Mouse (Mus musculus) stomach, postnatal 0 days (tissue): ENCODE data around the gene Irx4. TPM values are rescaled to one million over a fixed set of nuclear protein-coding genes. Genes with fewer than 3 reads are reported as not detected.
A peak's percentile ranks its signal among the peaks of the same experiment; 100 is the strongest.

Experiments used
- ATAC-seq: fragments of 200-750 bp; cut with Nextera tagmentation; 2 replicates; pipeline ENCODE4 v1.8.0; 2017; ENCODE audit not compliant: low FRiP score, low TSS enrichment
- DNase-seq: peaks from one replicate; pipeline ENCODE4 v3.0.0-alpha.2; 2016; ENCODE audit warnings: low spot score
- H3K27ac ChIP-seq: fragments of 300-500 bp; sonication (generic); replicated peaks from 2 replicates; pipeline ENCODE4 v1.5.1; 2014; ENCODE audit warnings: mild to moderate bottlenecking, control low read depth
- H3K27me3 ChIP-seq: fragments of 300-500 bp; sonication (generic); 2 replicates; pipeline ENCODE4 v1.6.1; 2014; ENCODE audit warnings: low read length; ENCODE audit not compliant: control insufficient read depth, insufficient read depth
- H3K36me3 ChIP-seq: fragments of 300-500 bp; sonication (generic); 2 replicates; pipeline ENCODE4 v1.6.1; 2014; ENCODE audit warnings: low read length, mixed read lengths; ENCODE audit not compliant: control insufficient read depth, insufficient read depth
- H3K4me1 ChIP-seq: fragments of 300-500 bp; sonication (generic); replicated peaks from 2 replicates; pipeline ENCODE4 v1.6.1; 2014; ENCODE audit warnings: antibody characterized with exemption; ENCODE audit not compliant: control insufficient read depth, insufficient read depth
- H3K4me2 ChIP-seq: fragments of 300-500 bp; sonication (generic); replicated peaks from 2 replicates; pipeline ENCODE4 v1.6.1; 2014; ENCODE audit warnings: low read depth, mild to moderate bottlenecking, control low read depth, moderate library complexity
- H3K4me3 ChIP-seq: fragments of 300-500 bp; sonication (generic); 2 replicates; pipeline ENCODE4 v1.5.1; 2014; ENCODE audit warnings: low read depth, low read length, control low read depth
- H3K9ac ChIP-seq: fragments of 300-500 bp; sonication (generic); 2 replicates; pipeline ENCODE4 v1.6.1; 2014; ENCODE audit warnings: mild to moderate bottlenecking, low read length, control low read depth, mixed read lengths
- H3K9me3 ChIP-seq: fragments of 300-500 bp; sonication (generic); 2 replicates; pipeline ENCODE4 v1.6.1; 2016; ENCODE audit warnings: low read length; ENCODE audit not compliant: control insufficient read depth
- CTCF ChIP-seq: IDR thresholded peaks from 2 replicates; pipeline ENCODE4 v1.5.1; 2016; ENCODE audit warnings: antibody characterized with exemption, low read depth, mild to moderate bottlenecking, moderate library complexity
- EP300 ChIP-seq: optimal IDR thresholded peaks from 2 replicates; pipeline ENCODE3; 2016; ENCODE audit warnings: antibody characterized with exemption
- WGBS: fragments of 180-500 bp; shearing (Covaris S2); extraction: QIAGEN DNeasy Blood & Tissue Kit; methylation state at CpG from one replicate; pipeline ENCODE4 v1.1.7; 2014; 5-methylcytosine and 5-hydroxymethylcytosine counted together
- polyA plus RNA-seq: library from polyadenylated mRNA; unstranded; fragments of >200 nt; fragmentation: Nextera tagmentation; extraction: Ambion mirVana; gene quantifications from 2 replicates; pipeline ENCODE4 v1.2.1, GENCODE M21; 2015

Irx4 gene
- polyA plus RNA-seq, 1 experiment from 2014 or later: not detected

DNA sequence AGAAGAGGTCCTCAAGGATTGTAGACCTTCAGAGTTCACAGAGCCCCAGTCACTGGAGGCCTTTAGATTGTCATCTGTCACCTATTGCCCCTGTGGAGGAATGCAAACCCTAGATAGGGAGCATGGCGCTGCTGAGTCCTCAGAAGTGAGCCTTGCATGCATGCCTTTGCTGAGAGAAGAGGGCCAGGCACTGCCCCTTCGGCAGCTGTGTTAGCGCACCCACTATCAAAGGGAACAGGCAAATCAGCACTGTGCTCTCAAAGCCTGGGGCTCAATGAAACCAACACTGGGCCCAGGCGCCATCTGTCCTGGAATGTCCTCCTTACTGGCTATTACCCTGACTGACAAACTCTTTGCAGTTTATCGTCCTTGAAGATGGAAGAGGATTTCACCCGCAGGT, 44.5 kb downstream of the Irx4 start:
- no peak for ATAC-seq
- 54% methylated on average over 6 of the region's 6 CpGs for WGBS
- Histone ChIP-seq H3K9me3 (no peaks in the 10 kb centered on the region), H3K4me1 (no peaks in the 10 kb centered on the region), H3K4me2 (no peak overlapping the region), H3K9ac (no peak overlapping the region), H3K4me3 (no peak overlapping the region), H3K27ac (no peak overlapping the region), H3K36me3 (no peaks in the 10 kb centered on the region), H3K27me3 (no peaks in the 10 kb centered on the region)
- no peak for DNase-seq
- TF ChIP-seq CTCF (no peak), EP300 (no peak)

DNA sequence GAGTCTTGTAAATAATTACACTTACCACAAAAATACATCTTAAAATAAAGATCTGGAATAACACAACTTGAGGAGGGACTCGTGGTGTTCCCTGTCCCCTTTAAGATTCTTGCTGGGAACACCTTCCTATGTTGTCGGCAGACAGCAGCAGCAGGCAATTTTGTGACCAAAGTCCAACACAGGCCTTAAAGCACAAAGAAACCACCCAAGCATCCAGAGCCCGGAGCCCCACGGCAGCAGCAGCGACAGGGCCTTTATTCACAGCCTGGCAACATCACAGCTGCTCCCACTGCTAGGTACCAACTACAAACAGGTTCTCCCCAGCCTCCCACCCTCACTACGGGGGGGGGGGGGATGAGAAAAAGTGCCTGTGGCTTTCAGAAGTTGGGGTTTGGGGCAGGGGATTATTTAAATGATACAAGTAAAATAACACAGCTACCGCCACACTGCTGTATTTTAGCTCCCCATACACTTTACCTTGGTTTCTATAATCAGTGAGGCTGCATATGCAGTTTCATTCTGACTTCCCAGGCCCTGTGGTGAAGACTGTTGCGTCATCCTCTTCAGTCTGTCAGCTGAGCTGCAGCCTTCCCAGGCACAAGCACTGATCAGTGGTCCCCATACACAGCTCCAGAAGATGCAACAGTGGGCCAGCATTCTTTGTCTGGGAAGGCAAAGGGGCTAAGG, 45.3 kb downstream of the Irx4 start:
- Histone ChIP-seq H3K27ac (no peak overlapping the region), H3K4me2 (no peak overlapping the region)
- ATAC-seq: no peak

DNA sequence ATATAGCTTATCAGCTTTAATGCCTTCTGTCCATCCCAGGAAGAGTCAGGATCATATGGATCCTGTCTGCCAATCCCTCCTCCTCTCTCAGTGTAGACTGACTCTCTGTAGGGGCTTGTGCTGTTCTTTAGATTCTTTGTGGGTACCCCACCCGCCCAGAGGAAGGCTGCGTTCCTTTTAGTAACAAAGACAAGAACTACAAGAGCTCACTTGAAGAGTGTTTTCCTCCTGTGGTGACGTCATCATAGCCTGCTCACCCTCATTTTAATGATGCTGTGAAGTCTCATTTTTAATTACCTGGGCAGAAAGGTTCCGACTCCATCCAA, 45.8 kb downstream of the Irx4 start:
- ATAC-seq (no peak), DNase-seq (no peak)
- Histone ChIP-seq H3K4me1 (no peaks in the 10 kb centered on the region), H3K4me2 (no peak overlapping the region), H3K27ac (no peak overlapping the region), H3K9ac (no peak overlapping the region), H3K4me3 (no peak overlapping the region), H3K36me3 (no peaks in the 10 kb centered on the region), H3K27me3 (no peaks in the 10 kb centered on the region), H3K9me3 (no peaks in the 10 kb centered on the region)
- TF ChIP-seq CTCF (no peak), EP300 (no peak)
- WGBS: 65% methylated on average over 4 of the region's 4 CpGs

More for the DNA sequence above, 45.3 kb downstream of the Irx4 start:
- TF ChIP-seq EP300: no peak
- TF ChIP-seq CTCF: no peak
- no peak overlapping the region for H3K9ac ChIP-seq
- H3K36me3 ChIP-seq: no peaks in the 10 kb centered on the region
- H3K9me3 ChIP-seq: no peaks in the 10 kb centered on the region
- H3K4me3 ChIP-seq: no peak overlapping the region
- H3K27me3 ChIP-seq: no peaks in the 10 kb centered on the region
- H3K4me1 ChIP-seq: no peaks in the 10 kb centered on the region
- 65% methylated on average over 8 of the region's 8 CpGs for WGBS
- DNase-seq: peak; percentile 23

DNA sequence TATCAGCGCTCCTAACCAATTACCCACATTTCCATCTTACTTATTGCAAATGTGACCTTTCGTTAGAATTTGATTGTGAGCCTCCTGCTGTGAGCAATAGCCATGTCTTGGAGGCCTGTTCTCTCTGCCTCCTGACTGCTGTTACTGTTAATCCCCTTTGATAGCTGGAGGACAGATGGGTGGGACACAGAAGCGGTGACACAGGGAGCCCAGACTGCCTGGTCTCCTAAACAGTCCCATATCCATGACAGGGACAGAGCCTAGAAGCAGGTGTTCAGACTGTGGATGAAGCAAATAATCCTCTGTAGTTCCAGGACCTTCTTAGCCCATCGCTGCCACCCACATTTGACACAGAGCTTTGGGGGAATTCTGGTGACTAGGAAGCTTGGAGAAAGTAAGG, 46.2 kb downstream of the Irx4 start:
- 75% methylated on average over 4 of the region's 4 CpGs for WGBS
- DNase-seq: no peak
- Histone ChIP-seq H3K27me3 (no peaks in the 10 kb centered on the region), H3K36me3 (no peaks in the 10 kb centered on the region), H3K4me1 (no peaks in the 10 kb centered on the region), H3K9ac (no peak overlapping the region), H3K9me3 (no peaks in the 10 kb centered on the region), H3K27ac (no peak overlapping the region), H3K4me2 (no peak overlapping the region), H3K4me3 (no peak overlapping the region)
- no peak for ATAC-seq
- TF ChIP-seq EP300: no peak
- no peak for TF ChIP-seq CTCF

DNA sequence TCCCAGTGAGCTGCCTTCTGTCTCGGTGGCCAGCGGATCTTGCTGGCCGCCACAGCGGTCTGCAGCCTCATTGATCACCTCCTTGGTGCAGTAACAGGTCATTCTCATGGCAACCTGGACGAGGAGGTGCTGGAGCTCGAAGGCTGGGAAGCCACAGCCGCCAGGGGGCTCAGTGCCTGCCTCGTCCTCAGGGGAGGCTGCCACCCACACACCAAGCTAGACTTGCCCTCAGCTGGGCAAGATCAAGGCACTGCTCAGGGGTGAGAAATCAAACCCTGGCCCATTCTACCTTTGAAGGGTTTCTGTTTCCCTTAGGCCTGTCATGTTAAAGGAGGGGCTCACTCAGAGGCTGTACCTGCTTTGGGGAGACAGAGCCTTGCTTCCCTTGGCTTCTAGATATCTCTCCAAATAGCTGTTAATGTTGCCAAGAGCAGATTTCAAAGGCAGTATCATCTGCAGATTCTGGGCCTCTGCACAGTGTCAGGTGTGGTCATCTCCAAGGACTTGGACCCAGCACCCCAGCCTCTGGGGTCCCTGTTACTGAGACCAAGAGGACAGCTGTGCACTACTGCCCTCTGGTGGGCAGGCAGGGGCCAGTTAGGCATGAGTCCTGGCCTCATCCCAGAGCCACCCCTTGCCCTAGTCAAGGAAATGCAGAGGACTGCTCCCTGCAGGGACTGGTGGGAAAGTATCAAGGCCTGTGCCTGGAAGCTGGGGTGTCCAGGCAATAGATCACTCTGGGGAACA, 50.1 kb downstream of the Irx4 start:
- Histone ChIP-seq H3K4me3 (no peak overlapping the region), H3K27ac (no peak overlapping the region), H3K9ac (no peak overlapping the region), H3K4me2 (no peak overlapping the region), H3K27me3 (no peaks in the 10 kb centered on the region), H3K4me1 (no peaks in the 10 kb centered on the region), H3K9me3 (no peaks in the 10 kb centered on the region), H3K36me3 (no peaks in the 10 kb centered on the region)
- WGBS: 25% methylated on average over 8 of the region's 8 CpGs
- ATAC-seq (peak; percentile 39; the same call in 1 of the 2 replicates), DNase-seq (peak; percentile 70)
- TF ChIP-seq CTCF (peak; percentile 82), EP300 (no peak)

Other genes with a start within 250 kb of the Irx4 start
- gene Mrpl36, start 68.0 kb downstream of the Irx4 start, polyA plus RNA-seq: 124 and 133 TPM in 2 replicates
- 392 and 421 TPM in 2 replicates for gene Ndufs6, start 68.1 kb downstream of the Irx4 start, polyA plus RNA-seq
- 8.5 and 8.6 TPM in 2 replicates for gene Lpcat1, start 206.7 kb downstream of the Irx4 start, polyA plus RNA-seq